Comparison of ENCODE assay signal across 8 mouse cellular contexts in the genomic region with DNA sequence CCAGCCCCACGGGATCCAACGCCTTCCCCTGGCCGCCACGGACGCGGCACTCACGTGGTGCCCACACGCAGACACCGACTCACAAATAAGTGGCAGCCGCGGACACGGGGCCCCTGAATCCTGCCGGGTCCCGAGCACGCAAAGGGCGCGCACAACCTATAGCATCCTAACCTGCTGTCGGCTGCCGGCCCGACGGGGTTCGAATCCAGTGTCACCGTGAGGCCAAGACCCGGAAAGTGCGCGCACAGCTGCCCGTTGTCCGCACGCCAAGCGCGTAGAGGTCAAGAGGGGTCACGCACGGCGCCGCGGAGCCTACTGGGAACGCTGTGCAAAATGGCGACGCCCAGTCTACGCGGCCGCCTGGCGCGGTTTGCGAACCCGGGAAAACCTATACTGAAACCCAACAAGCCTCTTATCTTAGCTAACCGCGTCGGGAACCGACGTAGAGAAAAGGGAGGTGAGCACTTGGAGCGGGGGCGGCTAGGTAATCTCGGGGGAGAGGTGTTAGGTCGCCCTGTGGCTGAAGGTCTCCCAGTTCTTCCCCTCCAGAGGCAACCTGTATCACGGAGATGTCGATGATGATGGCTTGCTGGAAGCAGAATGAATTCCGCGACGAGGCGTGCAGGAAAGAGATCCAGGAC. TPM values are rescaled to one million over a fixed set of nuclear protein-coding genes. Genes with fewer than 3 reads are reported as not detected.
DNase-seq lines count a peak whose midpoint lies in the region; ATAC-seq and TF ChIP-seq lines count a peak whose summit lies in the region.

A gene (plus strand): TSS at position 266 of the 641 bp plus-strand sequence.

- intact Hi-C loops in heart, adult 2 months (cut with DNase I), result loop anchor here (2.0 kb wide), 1 partner anchor 28 kb away; a partner anchor contains a TSS

- peak within 1 kb of the TSS; percentile 89 for H3K27ac ChIP-seq in embryonic facial prominence, embryonic 14.5 days (replicated peaks; ENCODE audit: low read depth, low read length)
- peak within 1 kb of the TSS; percentile 95 for H3K27ac ChIP-seq in heart, adult 2 months
- peak within 1 kb of the TSS; percentile 89 for H3K27ac ChIP-seq in limb, embryonic 13.5 days
- H3K27ac ChIP-seq in midbrain, embryonic 15.5 days, result peak within 1 kb of the TSS; percentile 85

- peaks cover 30% of the 10 kb centered on the region for H3K36me3 ChIP-seq in embryonic facial prominence, embryonic 14.5 days (ENCODE audit: control insufficient read depth, insufficient read depth, low read length)
- H3K36me3 ChIP-seq in heart, adult 2 months (ENCODE audit: control insufficient read depth, insufficient read depth, low read length), result peaks cover 26% of the 10 kb centered on the region
- H3K36me3 ChIP-seq in limb, embryonic 13.5 days, result peaks cover 32% of the 10 kb centered on the region
- no peaks in the 10 kb centered on the region for H3K36me3 ChIP-seq in midbrain, embryonic 15.5 days (replicated peaks)

- peak; percentile 87 for DNase-seq in 416B (ENCODE audit: low read depth)
- peak; percentile 76 to 83 for DNase-seq in adrenal gland, postnatal 4 days (ENCODE audit: low spot score in 2 of 2)
- DNase-seq in embryonic facial prominence, embryonic 14.5 days (ENCODE audit: low spot score), result peak; percentile 89
- peak; percentile 92 to 96 for DNase-seq in heart, adult 2 months
- DNase-seq in kidney, adult 8-10 months, result peak; percentile 83 to 90
- DNase-seq in spleen, adult 18-20 months, result peak; percentile 74 to 87

- peak within 1 kb of the TSS; percentile 75 for H3K4me2 ChIP-seq in embryonic facial prominence, embryonic 14.5 days (ENCODE audit: low read depth, low read length)
- peak within 1 kb of the TSS; percentile 67 for H3K4me2 ChIP-seq in limb, embryonic 13.5 days (replicated peaks)
- H3K4me2 ChIP-seq in midbrain, embryonic 15.5 days, result peak within 1 kb of the TSS; percentile 72

- TF ChIP-seq EP300 in heart, adult 2 months (IDR thresholded peaks at IDR 0.05; ENCODE audit: insufficient read depth, low read depth, low read length), result no peak

- ATAC-seq in embryonic facial prominence, embryonic 14.5 days (ENCODE audit: low read depth), result peak; percentile 70
- peak; percentile 64; the same call in 1 of the 2 replicates for ATAC-seq in limb, embryonic 13.5 days (ENCODE audit: low FRiP score, low read depth)
- ATAC-seq in midbrain, embryonic 15.5 days (replicated peaks), result peak; percentile 69

- peaks cover 2% of the 10 kb centered on the region for H3K79me2 ChIP-seq in heart, adult 2 months (replicated peaks; ENCODE audit: control insufficient read depth, insufficient read depth, low read length)

- H3K9ac ChIP-seq in embryonic facial prominence, embryonic 14.5 days (ENCODE audit: low read depth, low read length), result peak within 1 kb of the TSS; percentile 92
- peak within 1 kb of the TSS; percentile 97 for H3K9ac ChIP-seq in heart, adult 2 months (ENCODE audit: low read depth, low read length)
- H3K9ac ChIP-seq in limb, embryonic 13.5 days, result peak within 1 kb of the TSS; percentile 89
- H3K9ac ChIP-seq in midbrain, embryonic 15.5 days, result peak within 1 kb of the TSS; percentile 74

- WGBS in embryonic facial prominence, embryonic 14.5 days, result under 1% methylated on average over 61 of the region's 61 CpGs
- WGBS in heart, adult 2 months, result under 1% methylated on average over 61 of the region's 61 CpGs
- under 1% methylated on average over 61 of the region's 61 CpGs for whole genome bisulfite sequencing in limb, embryonic 13.5 days
- under 1% methylated on average over 61 of the region's 61 CpGs for WGBS in midbrain, embryonic 15.5 days

- peaks cover 11% of the 10 kb centered on the region for H3K4me1 ChIP-seq in embryonic facial prominence, embryonic 14.5 days (ENCODE audit: control insufficient read depth, insufficient read depth, low read length)
- H3K4me1 ChIP-seq in heart, adult 2 months (ENCODE audit: control insufficient read depth, insufficient read depth, low read length), result peaks cover 5% of the 10 kb centered on the region
- H3K4me1 ChIP-seq in limb, embryonic 13.5 days, result peaks cover 44% of the 10 kb centered on the region
- peaks cover 61% of the 10 kb centered on the region for H3K4me1 ChIP-seq in midbrain, embryonic 15.5 days

- peak; percentile 86 for TF ChIP-seq POLR2A in heart, adult 2 months (IDR thresholded peaks at IDR 0.05; ENCODE audit: insufficient read depth, low read depth, low read length)

- no peaks in the 10 kb centered on the region for H3K9me3 ChIP-seq in embryonic facial prominence, embryonic 14.5 days (ENCODE audit: control insufficient read depth, low read length)
- no peaks in the 10 kb centered on the region for H3K9me3 ChIP-seq in limb, embryonic 13.5 days
- H3K9me3 ChIP-seq in midbrain, embryonic 15.5 days, result no peaks in the 10 kb centered on the region

- no peak for TF ChIP-seq CTCF in heart, adult 2 months (IDR thresholded peaks at IDR 0.05)

- no peaks in the 10 kb centered on the region for H3K27me3 ChIP-seq in embryonic facial prominence, embryonic 14.5 days (replicated peaks; ENCODE audit: control insufficient read depth, insufficient read depth, low read length)
- no peaks in the 10 kb centered on the region for H3K27me3 ChIP-seq in heart, adult 2 months (ENCODE audit: control insufficient read depth, insufficient read depth, low read length)
- H3K27me3 ChIP-seq in limb, embryonic 13.5 days, result no peaks in the 10 kb centered on the region
- H3K27me3 ChIP-seq in midbrain, embryonic 15.5 days (replicated peaks), result no peaks in the 10 kb centered on the region

- H3K4me3 ChIP-seq in embryonic facial prominence, embryonic 14.5 days (ENCODE audit: low read depth, low read length), result peak within 1 kb of the TSS; percentile 85
- peak within 1 kb of the TSS; percentile 93 for H3K4me3 ChIP-seq in heart, adult 2 months
- H3K4me3 ChIP-seq in limb, embryonic 13.5 days, result peak within 1 kb of the TSS; percentile 85
- peak within 1 kb of the TSS; percentile 66 for H3K4me3 ChIP-seq in midbrain, embryonic 15.5 days

RNA-seq across cellular contexts. Expression of the gene that starts here (rescaled TPM):
- total RNA-seq in adrenal gland, postnatal 4 days (2021), result 10 to 100 TPM; 76.1 to 88.5 TPM
- polyA plus RNA-seq in embryonic facial prominence, embryonic 14.5 days (2014; fragmentation: Nextera tagmentation; extraction: Ambion mirVana), result 183 and 204 TPM in 2 replicates
- total RNA-seq in heart, adult 2 months (2021), result 100 to 1,000 TPM in 1 of 2 experiments, 10 to 100 TPM in 1; 98.8 to 126 TPM
- polyA plus RNA-seq in heart, adult 2 months (2012; rRNA removed), result 66.8 and 89.0 TPM in 2 replicates
- polyA plus RNA-seq in limb, embryonic 13.5 days (2015; fragmentation: Nextera tagmentation; extraction: Ambion mirVana), result 194 and 196 TPM in 2 replicates
- 153 and 165 TPM in 2 replicates for polyA plus RNA-seq in midbrain, embryonic 15.5 days (2015; fragmentation: Nextera tagmentation; extraction: Ambion mirVana)

Comparison
In these comparisons a context has a peak if more than half of its experiments do, and no peak if none do; other contexts are left out.
1. Peak in every context shown above with its lines: DNase-seq, ATAC-seq, H3K4me3 ChIP-seq and H3K27ac ChIP-seq.